Mouse (Mus musculus) embryonic facial prominence, embryonic 10.5 days (tissue): Measurements from ENCODE around the gene Notch3. TPM values are rescaled to one million over a fixed set of nuclear protein-coding genes. Genes with fewer than 3 reads are reported as not detected.
"Not testable (repeated sequence)": the region's sequence is repeated elsewhere in the genome, so short reads cannot be mapped to it uniquely, and the experiment has no call there.

ENCODE experiments used
- DNase-seq: peaks from one replicate; pipeline ENCODE4 v3.0.0-alpha.2; 2017; ENCODE audit warnings: low spot score
- H3K27ac ChIP-seq: fragments of 300-500 bp; sonication (generic); replicated peaks from 2 replicates; pipeline ENCODE4 v1.5.1; 2016; ENCODE audit warnings: mild to moderate bottlenecking
- H3K27me3 ChIP-seq: fragments of 300-500 bp; sonication (generic); replicated peaks from 2 replicates; pipeline ENCODE4 v1.6.1; 2016; ENCODE audit warnings: low read depth, mild to moderate bottlenecking; ENCODE audit not compliant: poor library complexity, severe bottlenecking
- H3K36me3 ChIP-seq: fragments of 300-500 bp; sonication (generic); replicated peaks from 2 replicates; pipeline ENCODE4 v1.6.1; 2016; ENCODE audit warnings: mild to moderate bottlenecking, moderate library complexity
- H3K4me1 ChIP-seq: fragments of 300-500 bp; sonication (generic); 2 replicates; pipeline ENCODE4 v1.6.1; 2016
- H3K4me3 ChIP-seq: fragments of 300-500 bp; sonication (generic); 2 replicates; pipeline ENCODE4 v1.5.1; 2016; ENCODE audit warnings: mild to moderate bottlenecking, moderate library complexity
- H3K9me3 ChIP-seq: fragments of 300-500 bp; sonication (generic); 2 replicates; pipeline ENCODE4 v1.6.1; 2016; ENCODE audit warnings: mild to moderate bottlenecking
- WGBS: fragments of 180-500 bp; shearing (Covaris S2); methylation state at CpG from one replicate; pipeline ENCODE4 v1.1.7; 2016; 5-methylcytosine and 5-hydroxymethylcytosine counted together
- polyA plus RNA-seq: library from polyadenylated mRNA; unstranded; fragments of >200 nt; fragmentation: Nextera tagmentation; extraction: Ambion mirVana; gene quantifications from 2 replicates; pipeline ENCODE4 v1.2.1, GENCODE M21; 2016

The Notch3 gene
- polyA plus RNA-seq, 1 experiment from 2014 or later, result 23.7 TPM

DNA sequence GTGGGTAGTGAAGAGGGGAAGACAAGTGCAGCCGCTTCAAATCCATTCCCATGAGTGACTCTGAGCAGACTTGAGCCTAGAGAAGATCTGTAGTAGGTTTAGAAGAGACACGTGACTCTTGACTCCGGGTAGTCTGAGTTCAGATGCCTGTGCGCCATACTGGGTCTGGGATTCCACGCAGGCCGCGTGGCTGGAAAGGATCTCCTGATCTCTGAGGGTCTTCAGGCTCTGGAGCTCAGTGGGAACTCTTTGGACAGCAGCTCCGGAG is 53.5 kb downstream of the Notch3 start:
- Histone ChIP-seq H3K9me3 (no peaks in the 10 kb centered on the region), H3K36me3 (no peaks in the 10 kb centered on the region), H3K4me1 (peaks cover 62% of the 10 kb centered on the region), H3K4me3 (peak overlapping the region; percentile 68), H3K27ac (peak overlapping the region; percentile 72; the same call in 1 of the 2 replicates), H3K27me3 (peaks cover 58% of the 10 kb centered on the region)
- 7% methylated on average over 8 of the region's 8 CpGs for WGBS
- no peak for DNase-seq

DNA sequence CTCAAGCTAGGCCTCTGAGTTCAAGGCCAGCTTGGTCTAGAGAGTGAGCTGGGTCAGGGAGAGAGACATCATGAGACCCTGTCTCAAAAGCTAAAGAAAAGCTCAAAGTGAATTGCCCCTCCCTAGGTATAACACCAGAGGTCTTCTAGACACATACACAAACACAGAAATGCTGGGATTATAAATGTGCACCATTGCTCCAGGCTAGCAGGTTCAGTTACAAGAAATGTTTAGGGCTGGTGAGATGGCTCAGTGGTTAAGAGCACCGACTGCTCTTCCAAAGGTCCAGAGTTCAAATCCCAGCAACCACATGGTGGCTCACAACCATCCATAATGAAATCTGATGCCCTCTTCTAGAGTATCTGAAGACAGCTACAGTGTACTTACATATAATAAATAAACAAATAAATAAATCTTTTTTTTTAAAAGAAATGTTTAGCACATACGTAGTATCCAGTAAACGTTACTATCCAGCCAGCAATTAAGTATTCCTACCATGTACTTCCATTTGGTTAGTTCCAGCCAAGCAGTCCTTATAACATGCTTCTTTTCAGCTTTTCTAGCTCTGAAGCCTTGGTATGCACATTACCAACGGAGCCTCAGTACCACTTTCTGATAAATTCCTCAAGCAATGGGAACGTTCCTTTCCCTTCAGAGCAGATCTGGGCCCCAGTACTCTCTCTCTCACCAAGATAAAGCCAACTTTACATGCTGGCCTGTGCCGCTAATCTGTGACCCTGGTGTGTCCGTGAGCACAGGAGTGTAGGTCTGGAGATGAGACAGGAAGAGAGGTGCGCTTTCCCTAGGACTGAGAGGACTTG is 54.0 kb downstream of the Notch3 start:
- Histone ChIP-seq H3K4me1 (peaks cover 57% of the 10 kb centered on the region), H3K36me3 (no peaks in the 10 kb centered on the region), H3K27me3 (peaks cover 58% of the 10 kb centered on the region), H3K4me3 (peak overlapping the region; percentile 68; the same call in 1 of the 2 replicates), H3K9me3 (no peaks in the 10 kb centered on the region), H3K27ac (no peak overlapping the region)
- no peak for DNase-seq
- WGBS, result 63% methylated on average over 8 of the region's 8 CpGs

DNA sequence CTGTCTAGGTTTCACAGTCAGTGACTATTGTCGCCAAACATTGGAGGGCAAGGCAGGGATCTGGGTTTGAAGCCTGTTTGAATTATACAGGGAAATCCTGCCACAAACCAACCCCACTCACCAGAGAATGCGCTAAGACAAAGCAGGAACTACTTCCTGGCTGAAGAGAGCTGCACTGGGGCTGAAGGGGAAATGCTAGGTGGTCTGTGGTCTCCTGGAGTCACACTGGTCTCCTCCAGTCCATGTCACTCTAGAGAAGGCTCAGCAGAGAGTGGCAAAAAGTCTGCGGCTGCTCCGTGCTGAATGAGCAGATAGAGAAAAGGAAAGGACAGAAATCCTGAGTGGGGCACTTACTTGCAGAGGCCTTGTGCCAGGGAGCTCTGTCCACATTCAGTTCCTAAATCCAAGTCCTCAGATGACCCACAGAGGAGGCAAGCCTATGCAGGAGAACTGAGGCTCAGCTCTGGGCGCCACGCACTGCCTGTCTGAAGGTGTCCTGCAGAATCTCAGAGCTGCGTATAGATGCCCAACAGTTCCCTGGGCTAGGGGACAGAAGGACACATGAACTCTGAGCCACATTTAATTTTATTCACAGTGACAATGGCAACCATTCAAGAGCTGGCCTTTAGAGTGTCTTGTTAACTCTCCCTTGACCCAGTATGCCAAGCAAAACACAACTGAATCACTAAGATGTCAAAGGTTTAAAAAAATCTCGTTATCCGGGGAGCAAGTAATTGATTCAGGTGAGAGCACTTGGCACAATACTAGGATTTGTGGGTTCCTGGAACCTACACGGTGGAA is 55.5 kb downstream of the Notch3 start:
- no peak for DNase-seq
- H3K27me3 ChIP-seq, result peaks cover 46% of the 10 kb centered on the region
- H3K36me3 ChIP-seq, result no peaks in the 10 kb centered on the region
- WGBS, result 80% methylated on average over 10 of the region's 10 CpGs
- no peak overlapping the region for H3K4me3 ChIP-seq
- peaks cover 53% of the 10 kb centered on the region for H3K4me1 ChIP-seq
- no peak overlapping the region for H3K27ac ChIP-seq
- no peaks in the 10 kb centered on the region for H3K9me3 ChIP-seq

DNA sequence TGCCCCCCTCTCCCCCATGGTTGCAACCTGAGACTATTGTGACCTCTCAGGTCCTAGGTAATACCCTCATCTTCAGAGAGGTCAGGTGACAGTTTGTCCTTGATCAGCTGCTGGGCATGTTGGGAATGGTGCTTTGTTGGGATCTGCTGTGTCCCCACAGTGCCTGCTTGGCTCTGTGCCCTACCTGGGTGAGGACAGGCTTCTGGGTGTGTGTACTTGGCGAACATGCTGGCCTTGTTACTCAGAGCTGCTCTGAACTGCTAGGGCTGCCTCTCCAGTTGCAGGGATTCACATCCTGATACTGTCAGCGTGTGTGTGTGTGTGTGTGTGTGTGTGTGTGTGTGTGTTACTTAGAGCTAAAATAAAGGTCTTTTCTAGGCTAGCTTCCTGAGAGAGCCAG is 56.2 kb downstream of the Notch3 start:
- WGBS, result 66% methylated on average over 2 of the region's 2 CpGs
- H3K4me1 ChIP-seq, result peaks cover 52% of the 10 kb centered on the region

DNA sequence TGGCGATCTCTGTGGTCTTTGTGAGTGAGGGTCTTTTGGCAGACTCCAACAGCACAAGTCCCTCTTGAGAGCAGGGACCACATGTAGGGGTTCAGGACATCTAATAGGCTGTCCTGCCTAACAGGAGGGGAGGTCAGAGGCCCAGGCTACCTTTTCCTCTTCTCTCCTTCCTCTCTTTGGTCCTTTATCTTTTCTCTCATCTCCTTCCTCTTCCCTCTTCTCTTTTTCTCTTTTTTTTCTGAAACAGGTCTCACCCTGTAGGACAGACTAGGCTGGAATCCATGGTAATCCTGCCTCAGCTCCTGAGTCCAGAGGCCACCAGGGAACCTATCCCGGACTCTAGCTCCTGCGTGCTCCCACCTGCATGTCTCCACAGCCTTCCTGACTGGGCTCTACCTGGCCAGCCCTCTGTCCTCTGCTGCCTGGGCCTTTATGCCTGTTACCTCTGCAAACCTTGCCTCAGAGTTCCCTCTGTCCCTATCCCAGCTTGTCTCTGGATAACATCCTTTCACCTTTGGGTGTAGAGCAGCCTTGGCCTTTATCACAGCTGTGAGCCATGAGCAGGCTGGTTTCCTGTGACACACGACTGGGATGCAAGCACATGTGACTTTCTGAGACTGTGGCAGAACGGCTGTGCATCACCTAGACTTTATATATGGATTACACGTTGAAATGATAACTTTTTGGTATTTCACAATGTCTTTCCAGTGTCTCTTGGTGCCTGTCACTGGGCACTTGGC is 57.3 kb downstream of the Notch3 start:
- Histone ChIP-seq H3K27me3 (peaks cover 35% of the 10 kb centered on the region), H3K9me3 (no peaks in the 10 kb centered on the region), H3K4me3 (no peak overlapping the region), H3K27ac (no peak overlapping the region), H3K4me1 (peaks cover 44% of the 10 kb centered on the region), H3K36me3 (no peaks in the 10 kb centered on the region)
- no peak for DNase-seq
- WGBS, result 75% methylated on average over 6 of the region's 6 CpGs

More for the DNA sequence above, 56.2 kb downstream of the Notch3 start:
- Histone ChIP-seq H3K27me3 (peaks cover 43% of the 10 kb centered on the region), H3K9me3 (no peaks in the 10 kb centered on the region), H3K27ac (no peak overlapping the region), H3K36me3 (no peaks in the 10 kb centered on the region), H3K4me3 (no peak overlapping the region)
- no peak for DNase-seq

DNA sequence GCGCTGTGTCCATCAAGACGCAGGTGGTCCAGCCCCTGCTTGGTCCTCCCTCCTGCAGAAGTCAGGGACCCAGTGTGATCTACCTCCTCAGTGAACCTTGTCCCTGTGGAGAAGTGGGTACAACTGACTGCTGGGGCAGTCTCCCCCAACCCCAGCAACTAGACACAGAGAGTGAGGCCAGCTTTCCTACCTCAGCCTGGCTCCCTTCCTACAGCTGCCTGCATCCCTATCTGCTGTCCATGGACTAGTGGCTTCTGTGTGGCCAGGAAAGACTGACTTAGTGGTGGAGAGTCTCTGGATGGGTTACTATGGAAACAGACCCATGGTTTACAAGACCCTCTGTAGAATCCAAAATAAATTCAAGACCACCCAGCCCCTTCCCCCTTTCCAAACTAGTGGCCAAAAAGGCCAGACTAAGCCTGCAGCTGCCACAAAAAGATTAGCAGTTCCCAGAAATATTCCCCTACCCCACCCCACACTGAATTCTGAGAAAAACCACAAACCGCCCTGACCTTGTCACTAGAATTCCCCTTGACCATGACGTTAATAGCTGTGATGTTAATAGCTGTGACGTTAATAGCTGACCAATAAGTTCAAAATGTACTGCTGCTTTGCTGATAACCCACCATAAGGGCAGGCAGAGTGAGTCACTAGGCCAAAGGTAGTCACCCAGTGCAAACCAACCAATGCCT is 58.2 kb downstream of the Notch3 start:
- H3K4me3 ChIP-seq, DNase-seq, H3K9me3 ChIP-seq, H3K27ac ChIP-seq, H3K36me3 ChIP-seq: not testable (repeated sequence)
- Histone ChIP-seq H3K4me1 (peaks cover 35% of the 10 kb centered on the region), H3K27me3 (peaks cover 26% of the 10 kb centered on the region)
- WGBS, result 88% methylated on average over 5 of the region's 5 CpGs

DNA sequence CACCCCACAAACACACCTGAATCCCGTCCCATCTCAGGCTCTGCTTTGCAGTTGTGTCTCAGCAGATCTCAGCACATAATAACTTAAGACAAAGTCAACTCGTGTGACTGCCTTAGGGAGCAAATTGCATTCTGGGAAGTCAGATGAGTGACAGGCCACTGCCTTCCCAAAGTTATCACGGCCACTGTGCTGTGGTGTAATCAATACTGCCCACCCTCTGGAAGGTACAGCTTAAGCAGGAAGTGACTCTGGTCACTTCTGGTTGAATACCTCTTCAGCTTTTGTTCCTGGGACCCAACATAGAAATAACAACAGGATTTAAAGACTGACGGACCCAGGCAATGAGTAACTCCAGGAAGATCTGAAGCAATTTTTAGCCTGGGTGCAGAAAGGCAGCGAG is 58.8 kb downstream of the Notch3 start:
- Histone ChIP-seq H3K36me3 (no peaks in the 10 kb centered on the region), H3K27me3 (peaks cover 24% of the 10 kb centered on the region), H3K9me3 (no peaks in the 10 kb centered on the region), H3K4me1 (peaks cover 29% of the 10 kb centered on the region), H3K27ac (no peak overlapping the region), H3K4me3 (no peak overlapping the region)
- no peak for DNase-seq
- 68% methylated on average over 5 of the region's 5 CpGs for WGBS

DNA sequence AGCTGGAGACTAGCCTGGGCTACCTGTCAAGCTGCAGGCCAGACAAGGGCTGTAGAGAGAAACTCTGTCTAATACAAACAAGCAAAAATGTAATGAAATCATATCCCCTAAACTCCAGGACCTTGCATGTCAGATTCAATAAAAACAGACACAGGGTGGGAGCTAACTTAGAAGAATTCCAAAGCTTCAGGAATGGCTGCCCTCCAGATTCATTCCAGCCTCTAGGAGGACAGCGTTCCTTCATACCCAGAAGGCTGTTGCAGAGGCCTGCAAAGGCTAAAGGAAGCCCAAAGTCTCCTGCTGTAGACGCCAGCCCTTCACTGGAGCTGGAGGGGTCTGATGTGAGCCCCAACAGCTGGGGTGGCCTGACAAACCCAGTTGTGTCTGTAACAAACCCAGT is 60.3 kb downstream of the Notch3 start:
- H3K36me3 ChIP-seq, result no peaks in the 10 kb centered on the region
- H3K27ac ChIP-seq, result no peak overlapping the region
- peaks cover 28% of the 10 kb centered on the region for H3K4me1 ChIP-seq
- H3K4me3 ChIP-seq, result no peak overlapping the region
- DNase-seq, result no peak
- WGBS, result 78% methylated on average over 2 of the region's 2 CpGs
- H3K27me3 ChIP-seq, result peaks cover 30% of the 10 kb centered on the region
- no peaks in the 10 kb centered on the region for H3K9me3 ChIP-seq

DNA sequence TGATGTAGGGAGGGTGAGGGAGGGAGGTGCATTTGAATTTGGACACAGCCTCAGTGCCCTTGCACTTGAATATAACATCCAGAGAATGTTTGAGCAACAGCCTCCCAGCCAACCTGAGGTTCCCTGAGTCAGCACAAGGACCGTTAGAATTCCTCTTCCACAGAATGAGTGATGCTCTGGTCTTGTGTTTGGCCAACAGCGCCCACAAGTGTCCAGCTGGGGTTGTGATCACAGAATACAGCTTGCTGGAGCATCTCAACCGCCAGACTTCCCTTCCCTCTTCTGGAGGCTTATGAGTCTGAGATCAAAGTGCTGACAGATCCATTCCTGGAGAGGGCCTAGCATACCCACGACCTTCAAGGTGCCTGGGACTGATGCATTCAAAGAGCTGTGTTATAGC is 63.6 kb downstream of the Notch3 start:
- 18% methylated on average over 4 of the region's 4 CpGs for WGBS
- Histone ChIP-seq H3K4me1 (peaks cover 17% of the 10 kb centered on the region), H3K36me3 (no peaks in the 10 kb centered on the region), H3K27ac (no peak overlapping the region), H3K9me3 (no peaks in the 10 kb centered on the region), H3K27me3 (peaks cover 57% of the 10 kb centered on the region), H3K4me3 (no peak overlapping the region)
- no peak for DNase-seq

DNA sequence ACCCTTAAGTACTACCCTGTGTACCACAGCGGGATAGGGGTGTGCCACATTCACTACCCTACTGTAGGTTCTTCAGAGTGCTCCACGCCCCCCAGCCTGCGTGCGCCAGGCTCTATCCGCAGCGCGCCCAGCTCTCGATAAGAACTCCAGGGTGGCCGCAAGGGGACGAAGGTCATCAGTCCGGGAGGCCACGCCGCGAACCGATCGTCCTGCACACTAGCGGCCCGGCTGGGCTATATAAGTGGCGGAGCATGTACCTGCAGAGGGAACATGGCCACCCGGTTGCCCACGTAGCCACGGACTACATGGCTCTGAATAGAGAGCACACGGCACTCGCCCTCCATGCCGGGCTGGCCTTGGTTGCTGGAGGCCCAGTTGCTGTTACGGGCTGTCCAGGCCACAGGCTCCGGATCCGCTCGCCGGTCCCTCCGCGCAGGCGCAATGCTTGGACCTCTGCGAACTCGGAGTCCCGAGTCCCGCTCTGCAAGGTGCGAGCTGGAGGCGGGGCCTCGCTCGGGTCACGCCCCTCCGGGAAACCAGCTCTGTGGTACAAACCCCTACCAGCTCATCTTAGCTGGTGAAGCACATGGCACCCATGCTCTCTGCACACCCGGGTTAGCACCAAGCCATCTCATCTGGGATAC is 66.6 kb downstream of the Notch3 start:
- DNase-seq, result peak; percentile 86
- Histone ChIP-seq H3K4me1 (peaks cover 13% of the 10 kb centered on the region), H3K9me3 (no peaks in the 10 kb centered on the region), H3K27ac (peak overlapping the region; percentile 57), H3K4me3 (peak overlapping the region; percentile 56), H3K36me3 (no peaks in the 10 kb centered on the region), H3K27me3 (peaks cover 57% of the 10 kb centered on the region)
- whole genome bisulfite sequencing, result 1% methylated on average over 44 of the region's 44 CpGs

DNA sequence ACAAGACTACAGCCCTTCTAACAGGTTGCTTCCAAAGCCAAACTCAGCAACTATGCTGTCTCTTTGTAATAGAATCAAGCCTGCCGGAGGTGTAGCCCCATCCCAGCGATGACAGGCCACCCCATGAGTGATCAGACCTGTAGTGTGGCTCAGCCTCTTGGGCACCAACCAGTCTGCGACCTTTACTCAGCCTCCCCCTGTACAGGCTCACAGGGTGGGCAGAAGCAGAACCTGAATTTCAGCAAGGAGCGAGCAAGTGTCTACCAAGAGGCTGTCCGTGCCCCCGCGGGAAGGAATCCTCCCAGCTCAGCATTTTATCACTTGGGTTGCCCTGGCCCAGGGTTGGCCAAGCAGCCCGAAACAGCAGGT is 67.1 kb downstream of the Notch3 start:
- peaks cover 13% of the 10 kb centered on the region for H3K4me1 ChIP-seq
- no peaks in the 10 kb centered on the region for H3K36me3 ChIP-seq
- H3K4me3 ChIP-seq, result peak overlapping the region; percentile 56
- peaks cover 57% of the 10 kb centered on the region for H3K27me3 ChIP-seq
- DNase-seq, result no peak
- WGBS, result 30% methylated on average over 8 of the region's 8 CpGs
- H3K27ac ChIP-seq, result peak overlapping the region; percentile 57
- no peaks in the 10 kb centered on the region for H3K9me3 ChIP-seq

DNA sequence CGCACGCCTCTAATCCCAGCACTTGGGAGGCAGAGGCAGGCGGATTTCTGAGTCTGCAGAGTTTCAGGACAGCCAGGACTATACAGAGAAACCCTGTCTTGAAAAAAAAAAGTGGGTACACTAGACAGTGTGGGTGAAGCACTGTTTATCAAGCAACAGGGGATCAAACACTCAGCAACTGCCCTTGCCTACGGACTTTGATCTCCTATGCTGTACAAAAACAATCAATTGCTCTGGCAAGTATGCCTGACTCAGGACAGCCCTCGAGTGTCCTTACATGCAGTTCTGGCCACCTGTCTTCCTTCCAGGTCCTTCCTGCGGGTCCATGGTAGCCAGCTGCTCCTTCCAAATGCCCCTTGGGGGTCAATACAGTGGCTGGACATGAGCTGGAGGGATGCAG is 67.7 kb downstream of the Notch3 start:
- H3K27me3 ChIP-seq, result peaks cover 57% of the 10 kb centered on the region
- not testable (repeated sequence) for DNase-seq, H3K36me3 ChIP-seq, H3K27ac ChIP-seq, H3K9me3 ChIP-seq, H3K4me3 ChIP-seq
- 88% methylated on average over 6 of the region's 6 CpGs for WGBS
- peaks cover 13% of the 10 kb centered on the region for H3K4me1 ChIP-seq
